Mouse (Mus musculus) lung, postnatal 10 days (tissue): ENCODE results near the gene Ppfibp1.

ENCODE experiments used
- DNase-seq: peaks from one replicate; pipeline ENCODE4 v3.0.0; 2021

Gene Ppfibp1

GRCm38 (mm10) chr6:146883426-146883825 lies 4.9 kb upstream of the Ppfibp1 start:
- DNase-seq = no peak

GRCm38 (mm10) chr6:146884171-146884570 lies 4.1 kb upstream of the Ppfibp1 start:
- DNase-seq = no peak

GRCm38 (mm10) chr6:146884851-146885250 lies 3.4 kb upstream of the Ppfibp1 start:
- DNase-seq = peak; percentile 78

GRCm38 (mm10) chr6:146888660-146889490 lies 588 bp downstream of the Ppfibp1 start:
- no peak for DNase-seq

GRCm38 (mm10) chr6:146890215-146890614 lies 1.9 kb downstream of the Ppfibp1 start:
- no peak for DNase-seq

GRCm38 (mm10) chr6:146890633-146891032 lies 2.3 kb downstream of the Ppfibp1 start:
- DNase-seq = no peak

GRCm38 (mm10) chr6:146893890-146894289 lies 5.6 kb downstream of the Ppfibp1 start:
- no peak for DNase-seq

- DNase-seq = no peak
Observed at GRCm38 (mm10) chr6:146898709-146899108, 10.4 kb downstream of the Ppfibp1 start.

GRCm38 (mm10) chr6:146899647-146900046 lies 11.4 kb downstream of the Ppfibp1 start:
- DNase-seq = no peak

GRCm38 (mm10) chr6:146901929-146902328 lies 13.6 kb downstream of the Ppfibp1 start:
- no peak for DNase-seq

GRCm38 (mm10) chr6:146903632-146904031 lies 15.3 kb downstream of the Ppfibp1 start:
- no peak for DNase-seq

GRCm38 (mm10) chr6:146904707-146905106 lies 16.4 kb downstream of the Ppfibp1 start:
- no peak for DNase-seq

GRCm38 (mm10) chr6:146906000-146906786 lies 17.9 kb downstream of the Ppfibp1 start:
- DNase-seq = no peak

GRCm38 (mm10) chr6:146907061-146907794 lies 18.9 kb downstream of the Ppfibp1 start:
- no peak for DNase-seq

GRCm38 (mm10) chr6:146907795-146908190 lies 19.5 kb downstream of the Ppfibp1 start:
- no peak for DNase-seq

GRCm38 (mm10) chr6:146908801-146909200 lies 20.5 kb downstream of the Ppfibp1 start:
- no peak for DNase-seq

- no peak for DNase-seq
Observed at GRCm38 (mm10) chr6:146909725-146910489, 21.6 kb downstream of the Ppfibp1 start.

GRCm38 (mm10) chr6:146910801-146911200 lies 22.5 kb downstream of the Ppfibp1 start:
- no peak for DNase-seq

- DNase-seq = no peak
Observed at GRCm38 (mm10) chr6:146912835-146913488, 24.7 kb downstream of the Ppfibp1 start.

- DNase-seq = no peak
Observed at GRCm38 (mm10) chr6:146913489-146914198, 25.4 kb downstream of the Ppfibp1 start.

GRCm38 (mm10) chr6:146915808-146916207 lies 27.5 kb downstream of the Ppfibp1 start:
- DNase-seq = no peak
